Mouse (Mus musculus) macrophage (primary cell): ENCODE results near the gene Tmem265. TPM values are rescaled to one million over a fixed set of nuclear protein-coding genes. Genes with fewer than 3 reads are reported as not detected.
A peak's percentile ranks its signal among the peaks of the same experiment; 100 is the strongest.

Experiments
- H3K27ac ChIP-seq: fragments of 350-480 bp; formaldehyde crosslinking; 2 replicates; pipeline ENCODE4 v1.9.0; 2021
- H3K36me3 ChIP-seq: fragments of 350-480 bp; formaldehyde crosslinking; 2 replicates; pipeline ENCODE4 v1.9.0; 2021; ENCODE audit errors: inconsistent target
- H3K4me3 ChIP-seq: fragments of 350-480 bp; formaldehyde crosslinking; 2 replicates; pipeline ENCODE4 v1.9.0; 2021; ENCODE audit errors: inconsistent target
- H3K79me2 ChIP-seq: fragments of 350-480 bp; formaldehyde crosslinking; 2 replicates; pipeline ENCODE4 v1.9.0; 2021; ENCODE audit errors: inconsistent target
- WGBS: methylation state at CpG from one replicate; pipeline ENCODE4 v1.1.7; 2026; ENCODE audit warnings: inconsistent platforms; ENCODE audit not compliant: missing documents; 5-methylcytosine and 5-hydroxymethylcytosine counted together
- polyA plus RNA-seq: library from polyadenylated mRNA; stranded (reverse); fragments of 250-400 nt; gene quantifications from 3 replicates; pipeline ENCODE4 v1.2.4, GENCODE M21; 2018; ENCODE audit warnings: inconsistent platforms

The Tmem265 gene
- polyA plus RNA-seq, 1 experiment from 2014 or later = not detected

DNA sequence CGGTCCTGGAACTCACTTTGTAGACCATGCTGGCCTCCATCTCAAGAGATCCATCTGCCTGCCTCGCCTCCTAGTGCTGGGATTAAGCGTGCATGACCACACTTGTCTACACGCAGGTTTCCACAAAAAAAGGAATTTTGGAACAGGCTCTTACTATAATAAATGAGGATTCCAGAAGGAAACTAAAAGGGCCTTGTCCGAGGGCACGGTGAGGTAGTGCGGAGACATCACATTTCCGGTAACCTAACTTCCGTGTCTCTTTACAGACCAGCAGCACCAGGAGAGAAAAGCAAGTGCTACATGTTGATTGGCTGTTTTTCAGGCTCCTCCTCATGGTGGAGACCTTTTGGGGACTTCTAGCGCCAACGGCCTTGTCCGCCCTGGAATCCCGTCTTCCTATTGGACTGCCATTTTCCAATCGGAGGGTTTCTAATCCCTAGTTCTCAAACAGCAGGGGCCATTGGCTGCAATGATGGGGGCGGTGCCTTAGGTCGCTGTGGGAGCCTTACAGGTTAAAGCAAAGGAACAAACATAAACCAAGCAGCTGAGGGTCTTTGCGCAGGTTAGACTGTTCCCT is 11.8 kb downstream of the Tmem265 start, which contains the start of gene Phkg2:
Gene Phkg2 (plus strand): TSS at position 446 of the 577 bp plus-strand sequence.
- H3K79me2 ChIP-seq = peaks cover 43% of the 10 kb centered on the region
- under 1% methylated on average over 17 of the region's 17 CpGs for WGBS
- H3K27ac ChIP-seq = peak within 1 kb of the TSS; percentile 52
- H3K4me3 ChIP-seq = peak within 1 kb of the TSS; percentile 79
- H3K36me3 ChIP-seq = peaks cover 8% of the 10 kb centered on the region; the same call in 1 of the 2 replicates

- Histone ChIP-seq H3K27ac (peak overlapping the region; percentile 52), H3K36me3 (peaks cover 10% of the 10 kb centered on the region; the same call in 1 of the 2 replicates), H3K79me2 (peaks cover 43% of the 10 kb centered on the region), H3K4me3 (peak overlapping the region; percentile 79)
- whole genome bisulfite sequencing = under 1% methylated on average over 12 of the region's 28 CpGs
Measured at GRCm38 (mm10) chr7:127573503-127574008, 12.4 kb downstream of the Tmem265 start.

- Histone ChIP-seq H3K4me3 (peak overlapping the region; percentile 79), H3K27ac (0 out of 2 replicates have a peak overlapping the region, but pooled peaks have one; percentile 52), H3K36me3 (peaks cover 10% of the 10 kb centered on the region; the same call in 1 of the 2 replicates), H3K79me2 (peaks cover 43% of the 10 kb centered on the region)
- WGBS = 10% methylated on average over 7 of the region's 7 CpGs
Measured at GRCm38 (mm10) chr7:127574115-127574514, 12.9 kb downstream of the Tmem265 start.

GRCm38 (mm10) chr7:127583260-127583659 is 22.1 kb downstream of the Tmem265 start:
- Histone ChIP-seq H3K4me3 (no peak overlapping the region), H3K27ac (no peak overlapping the region), H3K36me3 (peaks cover 36% of the 10 kb centered on the region), H3K79me2 (no peaks in the 10 kb centered on the region)
- WGBS = 89% methylated on average over 6 of the region's 6 CpGs

DNA sequence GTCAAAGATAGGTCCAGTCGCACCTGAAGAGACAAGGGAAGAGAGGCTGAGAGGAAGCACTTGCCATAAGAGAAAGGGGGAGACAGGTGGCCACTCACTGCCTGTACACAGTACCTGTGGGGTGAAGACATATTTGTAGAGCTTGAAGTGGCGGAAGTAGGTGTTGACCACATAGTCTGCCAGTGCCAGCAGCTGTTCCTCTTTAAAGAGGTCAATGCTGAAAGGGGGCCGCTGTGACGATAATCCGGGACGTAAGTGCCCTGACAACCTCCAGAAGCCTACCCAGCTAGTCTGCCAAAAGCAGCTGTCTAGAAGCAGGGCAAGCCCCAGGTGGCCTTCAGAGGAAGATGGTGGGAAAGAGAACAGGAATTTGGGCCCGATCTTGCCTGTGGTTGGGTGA is 23.8 kb downstream of the Tmem265 start:
- WGBS = 62% methylated on average over 7 of the region's 7 CpGs
- H3K27ac ChIP-seq = no peak overlapping the region
- no peak overlapping the region for H3K4me3 ChIP-seq
- peaks cover 28% of the 10 kb centered on the region for H3K36me3 ChIP-seq
- peaks cover 15% of the 10 kb centered on the region for H3K79me2 ChIP-seq

DNA sequence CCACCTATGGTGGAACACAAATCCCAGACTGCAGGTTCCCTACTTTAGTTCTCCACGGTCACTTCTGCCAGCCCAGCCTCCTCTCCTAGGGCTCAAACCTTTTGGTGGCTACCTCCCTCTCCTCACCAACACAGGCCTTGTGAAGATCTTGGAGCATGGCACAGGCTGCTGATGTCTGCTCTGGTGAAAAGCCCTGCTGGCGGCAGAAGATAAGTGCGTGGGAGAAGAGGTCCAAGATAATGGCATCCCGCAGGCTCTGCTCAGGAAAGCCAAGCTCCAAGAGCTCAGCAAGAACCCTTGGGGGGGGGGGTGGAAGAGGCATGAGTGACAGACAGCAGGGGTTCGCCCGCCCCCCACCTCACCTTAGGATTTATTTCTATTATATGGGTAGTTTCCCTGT is 25.0 kb downstream of the Tmem265 start:
- Histone ChIP-seq H3K4me3 (no peak overlapping the region), H3K79me2 (peaks cover 22% of the 10 kb centered on the region), H3K27ac (no peak overlapping the region), H3K36me3 (peaks cover 35% of the 10 kb centered on the region)
- 97% methylated on average over 5 of the region's 6 CpGs for WGBS

DNA sequence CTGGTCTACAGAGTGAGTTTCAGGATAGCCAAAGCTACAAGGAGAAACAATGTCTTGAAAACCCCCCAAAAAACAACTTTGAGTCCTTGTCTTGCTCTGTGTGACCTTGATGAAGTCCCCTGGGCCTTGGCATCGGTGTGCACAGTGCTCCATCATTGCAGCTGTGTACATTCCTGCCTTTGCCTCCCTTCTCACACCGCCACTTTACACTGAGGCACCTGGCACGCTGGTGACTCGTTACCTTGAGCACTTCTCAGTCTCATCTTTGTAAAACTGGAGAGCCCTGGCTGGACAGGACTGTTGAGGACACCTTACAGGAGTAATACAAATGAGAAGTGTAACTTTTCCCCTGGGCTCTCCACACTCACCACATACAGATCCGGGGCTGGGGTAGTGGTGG is 26.0 kb downstream of the Tmem265 start:
- WGBS = 76% methylated on average over 5 of the region's 5 CpGs
- H3K36me3 ChIP-seq = peaks cover 39% of the 10 kb centered on the region
- peak overlapping the region; percentile 74 for H3K4me3 ChIP-seq
- no peak overlapping the region for H3K27ac ChIP-seq
- H3K79me2 ChIP-seq = peaks cover 22% of the 10 kb centered on the region

GRCm38 (mm10) chr7:127588011-127588871 is 27.1 kb downstream of the Tmem265 start, which contains the start of the genes Ccdc189 and Rnf40:
Gene Ccdc189, minus strand, starts transcription at chr7:127588595.
Gene Rnf40, plus strand, starts transcription at chr7:127588767.
- H3K36me3 ChIP-seq = peaks cover 39% of the 10 kb centered on the region
- peaks cover 22% of the 10 kb centered on the region for H3K79me2 ChIP-seq
- WGBS = 0% methylated on average over 50 of the region's 50 CpGs
- H3K27ac ChIP-seq = peak within 1 kb of the TSS; percentile 28
- H3K4me3 ChIP-seq = peak within 1 kb of the TSS; percentile 74

DNA sequence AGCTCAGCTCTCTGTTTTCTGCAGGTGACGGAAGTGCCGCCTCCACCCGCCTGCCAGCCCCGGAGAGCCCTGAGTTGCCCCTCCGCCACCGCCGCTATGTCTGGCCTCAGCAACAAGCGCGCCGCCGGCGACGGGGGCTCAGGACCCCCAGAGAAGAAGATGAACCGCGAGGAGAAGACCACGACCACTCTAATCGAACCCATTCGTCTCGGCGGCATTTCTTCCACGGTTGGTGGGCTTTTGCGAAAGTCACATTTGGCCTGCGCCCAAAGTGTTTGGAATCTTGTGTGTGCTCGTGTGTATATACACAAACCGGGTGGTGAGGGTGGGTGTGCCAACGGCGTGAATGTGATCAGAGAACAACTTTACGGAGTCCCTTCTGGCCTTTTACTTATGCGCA is 27.7 kb downstream of the Tmem265 start:
- 5% methylated on average over 27 of the region's 29 CpGs for WGBS
- peaks cover 22% of the 10 kb centered on the region for H3K79me2 ChIP-seq
- H3K36me3 ChIP-seq = peaks cover 39% of the 10 kb centered on the region
- H3K4me3 ChIP-seq = peak overlapping the region; percentile 74
- H3K27ac ChIP-seq = peak overlapping the region; percentile 25

DNA sequence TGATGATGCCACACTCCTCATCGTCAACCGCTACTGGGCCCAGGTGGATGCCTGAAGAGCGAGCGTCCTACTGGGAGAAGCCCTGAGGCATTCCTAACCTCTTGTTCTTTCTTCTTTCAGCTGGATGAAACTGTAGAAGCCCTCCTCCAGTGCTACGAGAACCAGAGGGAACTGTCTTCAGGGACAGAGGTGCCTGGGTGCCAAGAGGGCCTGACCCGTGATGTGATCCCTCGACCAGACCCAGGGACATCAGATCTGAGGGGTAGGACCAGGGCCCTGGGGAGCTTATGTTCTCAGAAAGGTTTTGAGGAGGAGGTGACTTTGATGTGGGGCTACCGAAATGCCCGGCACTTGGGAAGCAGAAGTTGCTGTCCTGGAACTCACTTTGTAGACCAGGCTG is 28.4 kb downstream of the Tmem265 start:
- WGBS = 86% methylated on average over 9 of the region's 9 CpGs
- Histone ChIP-seq H3K4me3 (peak overlapping the region; percentile 74; the same call in 1 of the 2 replicates), H3K79me2 (peaks cover 22% of the 10 kb centered on the region), H3K36me3 (peaks cover 45% of the 10 kb centered on the region), H3K27ac (no peak overlapping the region)

- 98% methylated on average over 10 of the region's 10 CpGs for WGBS
- Histone ChIP-seq H3K27ac (no peak overlapping the region), H3K79me2 (peaks cover 22% of the 10 kb centered on the region), H3K36me3 (peaks cover 60% of the 10 kb centered on the region), H3K4me3 (no peak overlapping the region)
Measured at GRCm38 (mm10) chr7:127591108-127591507, 29.9 kb downstream of the Tmem265 start.

- Histone ChIP-seq H3K4me3 (no peak overlapping the region), H3K79me2 (peaks cover 22% of the 10 kb centered on the region), H3K36me3 (peaks cover 75% of the 10 kb centered on the region), H3K27ac (no peak overlapping the region)
- WGBS = 93% methylated on average over 14 of the region's 14 CpGs
Measured at GRCm38 (mm10) chr7:127592575-127592974, 31.4 kb downstream of the Tmem265 start.

DNA sequence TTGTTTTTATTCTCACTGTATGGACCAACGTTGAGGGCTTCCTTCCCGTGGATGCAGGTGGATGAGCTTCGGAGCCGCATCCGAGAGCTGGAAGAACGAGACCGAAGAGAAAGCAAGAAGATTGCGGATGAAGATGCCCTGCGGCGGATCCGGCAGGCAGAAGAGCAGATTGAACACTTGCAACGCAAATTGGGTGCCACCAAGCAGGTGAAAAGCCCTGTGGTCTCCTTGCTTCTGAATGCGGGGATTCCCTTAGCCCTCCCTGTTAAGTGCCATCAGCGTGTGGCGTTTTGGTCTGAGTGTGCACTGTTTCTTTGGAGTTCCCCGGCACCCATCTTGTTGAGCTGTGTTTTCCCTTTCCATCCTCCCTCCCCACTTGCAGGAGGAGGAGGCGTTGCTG is 35.6 kb downstream of the Tmem265 start:
- 94% methylated on average over 17 of the region's 17 CpGs for WGBS
- no peak overlapping the region for H3K27ac ChIP-seq

GRCm38 (mm10) chr7:127600612-127601011 is 39.4 kb downstream of the Tmem265 start:
- WGBS = 98% methylated on average over 4 of the region's 7 CpGs

More for the DNA sequence above, 35.6 kb downstream of the Tmem265 start:
- Histone ChIP-seq H3K79me2 (no peaks in the 10 kb centered on the region), H3K4me3 (no peak overlapping the region), H3K36me3 (peaks cover 93% of the 10 kb centered on the region)

More at GRCm38 (mm10) chr7:127600612-127601011, 39.4 kb downstream of the Tmem265 start:
- no peak overlapping the region for H3K4me3 ChIP-seq
- no peak overlapping the region for H3K27ac ChIP-seq
- H3K79me2 ChIP-seq = no peaks in the 10 kb centered on the region
- H3K36me3 ChIP-seq = peaks cover 75% of the 10 kb centered on the region
